Mouse (Mus musculus) cerebellum, adult 9-11 months (tissue): ENCODE data around the gene Arpin.

Source experiments
- DNase-seq: peaks from one replicate; pipeline ENCODE4 v3.0.0; 2022

Arpin gene

DNA sequence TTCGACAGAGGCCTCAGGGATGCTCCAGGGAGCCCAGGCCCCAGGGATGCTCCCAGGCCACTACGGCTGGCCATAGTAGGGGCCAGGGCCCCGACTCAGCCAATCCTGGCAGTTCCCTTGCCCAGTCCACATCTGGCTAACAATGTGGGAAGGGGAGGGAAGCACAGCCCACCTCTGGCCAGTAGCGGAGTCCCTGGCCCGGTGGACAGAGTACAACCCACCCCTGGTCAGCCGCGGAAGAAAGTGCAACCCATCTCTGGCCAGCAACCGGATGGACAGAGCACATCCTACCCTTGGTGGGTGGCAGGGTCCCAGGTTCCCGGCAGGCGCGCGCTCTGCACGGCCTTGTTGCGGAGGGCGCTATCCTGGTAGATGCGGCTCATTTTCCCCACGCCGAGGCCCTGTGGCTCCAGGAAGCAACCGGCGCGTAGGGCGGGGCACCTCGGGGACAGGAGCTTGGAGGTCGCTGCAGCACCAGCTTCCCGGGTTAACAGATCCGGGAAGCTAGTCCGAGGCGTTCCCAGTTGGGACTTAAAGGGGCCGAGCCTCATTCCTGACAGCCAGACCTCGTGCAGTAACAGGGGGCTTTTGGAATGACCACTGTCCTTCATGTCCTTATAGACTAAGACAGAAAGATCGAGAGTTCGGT, at the start of gene Arpin:
Gene Arpin (minus strand): TSS at position 498 of the 649 bp plus-strand sequence.
- peak; percentile 80 for DNase-seq

GRCm38 (mm10) chr7:79975316-79975715, 40.2 kb upstream of the Arpin start:
- no peak for DNase-seq

- DNase-seq: no peak
These were observed 37.0 kb upstream of the Arpin start for GRCm38 (mm10) chr7:79972195-79972594.

DNA sequence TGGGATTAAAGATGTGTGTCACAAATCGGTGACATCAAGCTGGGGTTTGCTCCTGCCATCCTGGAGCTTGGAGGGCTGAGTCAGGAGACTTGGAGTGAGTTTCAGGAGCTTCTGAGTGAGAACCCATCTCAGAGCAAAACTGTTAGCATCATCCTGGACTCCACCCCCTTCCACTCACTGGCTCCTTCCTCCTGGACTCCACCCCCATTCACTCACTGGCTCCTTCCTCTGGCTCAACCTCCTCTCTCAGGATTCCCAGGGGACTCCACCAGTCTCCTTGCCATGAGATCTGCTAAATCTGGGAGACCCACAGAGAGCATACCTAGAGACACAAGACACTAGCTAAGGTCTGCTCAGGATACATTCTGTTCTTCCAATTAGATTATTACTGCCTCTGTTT, 35.2 kb upstream of the Arpin start:
- no peak for DNase-seq

GRCm38 (mm10) chr7:79968326-79968725, 33.2 kb upstream of the Arpin start:
- DNase-seq: no peak

GRCm38 (mm10) chr7:79961600-79961999, 26.4 kb upstream of the Arpin start:
- no peak for DNase-seq

GRCm38 (mm10) chr7:79956131-79956530, 21.0 kb upstream of the Arpin start:
- no peak for DNase-seq

GRCm38 (mm10) chr7:79954890-79955289, 19.7 kb upstream of the Arpin start:
- no peak for DNase-seq

DNA sequence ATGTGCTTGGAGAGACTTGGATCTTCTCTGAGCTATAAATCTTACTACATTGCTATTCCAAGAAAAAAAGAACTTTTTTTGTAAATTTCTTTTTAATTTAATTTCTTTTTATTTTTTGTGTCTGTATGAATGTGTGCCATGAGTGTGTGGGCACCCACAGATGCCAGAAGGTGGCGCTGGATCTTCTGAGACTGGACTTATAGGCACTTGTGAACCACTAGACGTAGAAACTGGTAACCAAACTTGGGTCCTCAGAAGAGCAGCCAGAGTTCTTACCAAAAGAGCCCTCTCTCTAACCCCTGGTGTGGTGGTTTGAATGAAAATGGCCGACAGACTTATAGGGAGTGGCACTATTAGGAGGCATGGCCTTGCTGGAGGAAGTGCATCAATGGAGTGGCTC, 15.9 kb upstream of the Arpin start:
- no peak for DNase-seq

DNA sequence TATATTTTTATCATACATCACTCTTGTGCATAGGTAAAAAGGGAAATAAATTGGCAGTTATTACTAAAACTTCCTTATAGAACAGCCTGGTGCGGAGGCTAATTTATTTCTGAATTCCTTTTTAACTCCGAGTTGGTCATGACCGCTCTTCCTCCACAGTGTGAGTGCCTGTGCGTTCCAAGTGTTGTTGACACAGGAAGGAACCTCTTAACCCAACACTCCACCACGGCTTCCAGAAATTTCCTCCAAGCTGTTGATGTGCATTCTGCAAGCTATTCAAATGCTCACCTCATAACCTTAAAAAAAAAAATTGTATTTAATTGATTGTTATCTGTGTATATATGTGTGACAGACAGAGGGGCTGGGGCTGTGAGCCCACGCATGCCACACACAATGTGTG, 15.1 kb upstream of the Arpin start:
- no peak for DNase-seq

DNA sequence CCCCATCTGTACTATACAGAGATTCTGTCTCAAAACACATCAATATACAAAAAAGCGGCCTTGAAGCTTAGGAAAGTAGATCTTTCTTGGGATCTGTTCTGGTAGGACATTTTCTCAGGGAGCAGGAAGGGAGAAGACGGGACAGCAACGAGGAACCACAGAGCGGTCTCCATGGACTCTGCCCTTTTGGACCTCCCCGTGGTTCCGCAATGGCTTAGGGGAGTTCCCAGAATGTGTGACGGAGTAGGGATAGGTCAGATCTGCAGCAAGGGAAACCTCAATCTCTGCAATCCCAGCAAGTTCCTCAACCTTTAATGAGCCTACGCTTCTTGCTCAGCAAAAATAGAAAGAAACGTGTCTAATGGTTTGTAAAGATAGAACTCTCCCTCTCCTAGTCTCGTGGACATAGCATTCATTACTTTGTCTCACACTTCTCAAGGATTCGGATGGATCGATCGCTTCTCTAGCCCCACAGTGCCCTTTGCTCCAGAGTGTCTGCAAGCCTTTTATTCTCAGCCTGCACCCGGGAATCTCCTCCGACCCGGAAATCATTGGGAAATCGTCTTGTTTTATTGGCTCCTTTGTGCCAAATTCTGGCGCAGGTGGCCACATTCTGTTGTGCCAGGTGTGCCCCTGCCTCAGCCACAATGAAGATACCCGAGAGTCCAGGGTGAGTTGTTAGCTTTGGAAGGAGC, 499 bp upstream of the Arpin start:
- peak; percentile 45 for DNase-seq

DNA sequence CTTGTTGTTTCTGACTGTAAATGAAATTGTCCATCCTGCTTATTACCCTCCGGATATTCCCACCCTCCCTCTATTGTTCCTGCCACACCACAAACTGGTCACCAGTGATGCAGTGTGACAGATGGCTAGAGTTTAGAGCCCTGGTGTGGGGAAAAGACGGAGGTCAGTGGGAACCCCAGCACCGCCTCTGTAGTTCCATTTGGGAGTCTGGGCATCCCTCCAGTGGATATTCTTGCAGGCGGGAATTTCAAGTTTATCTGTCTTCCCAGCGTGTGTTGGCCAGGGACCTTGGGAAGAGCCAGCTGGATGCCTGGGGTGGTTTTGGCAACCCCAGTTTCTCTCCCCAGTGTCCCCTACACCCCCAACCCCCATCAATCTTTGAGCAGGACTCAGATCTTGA, 698 bp downstream of the Arpin start:
- DNase-seq: peak; percentile 75

- DNase-seq: peak; percentile 24
These were observed 6.6 kb downstream of the Arpin start for GRCm38 (mm10) chr7:79928516-79929052.

DNA sequence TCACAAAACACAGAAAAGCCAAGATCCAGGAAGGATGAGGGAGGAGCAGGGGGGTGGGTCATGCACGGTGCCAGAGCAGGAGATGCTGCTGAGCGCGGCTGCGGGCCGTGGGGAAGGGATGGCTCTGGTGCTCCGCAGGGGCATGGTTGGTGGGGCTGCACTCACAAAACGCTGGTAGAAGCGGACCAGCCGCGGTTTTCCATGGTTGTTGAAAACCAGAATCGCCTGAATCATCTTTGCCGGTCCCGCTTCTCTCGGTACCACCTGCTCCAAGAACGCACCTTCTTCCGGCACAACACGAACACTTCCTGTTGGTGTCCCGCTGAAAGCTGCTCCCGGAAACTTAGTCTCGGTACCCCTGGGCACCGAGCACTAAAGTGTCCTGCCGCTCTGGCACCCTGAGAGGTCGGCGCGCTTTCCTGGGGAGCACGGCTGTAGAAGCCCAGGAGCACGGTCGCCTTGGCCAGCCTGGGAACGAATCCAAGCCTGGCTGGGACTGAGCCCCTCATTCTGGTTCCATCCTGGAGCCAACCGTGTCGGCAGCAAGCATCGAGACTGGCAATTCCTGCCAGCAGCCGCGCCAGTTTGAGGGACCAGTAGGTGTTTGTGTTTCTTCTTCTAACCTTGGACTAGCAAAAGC, 14.7 kb downstream of the Arpin start, which contains the start of gene Ap3s2:
Gene Ap3s2 (minus strand): TSS at position 306 of the 640 bp plus-strand sequence.
- DNase-seq: peak; percentile 90

DNA sequence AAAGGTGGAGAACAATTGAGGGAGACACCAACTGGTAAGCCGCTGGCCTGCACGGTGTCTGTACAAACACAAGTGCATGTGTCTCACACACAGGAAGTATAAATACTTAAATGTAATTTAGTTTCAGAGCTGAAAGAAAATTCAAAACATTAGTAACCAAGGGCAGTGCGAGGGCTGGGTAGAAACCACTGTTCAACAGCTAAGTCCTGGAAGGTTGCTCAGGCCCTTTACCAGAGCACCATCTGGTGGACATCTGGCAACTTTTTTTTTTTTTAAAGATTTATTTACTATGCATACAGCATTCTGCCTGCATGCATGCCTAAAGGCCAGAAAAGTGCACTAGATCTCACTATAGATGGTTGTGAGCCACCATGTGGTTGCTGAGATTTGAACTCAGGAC, 20.6 kb downstream of the Arpin start:
- no peak for DNase-seq

GRCm38 (mm10) chr7:79907356-79907755, 27.8 kb downstream of the Arpin start:
- DNase-seq: no peak

DNA sequence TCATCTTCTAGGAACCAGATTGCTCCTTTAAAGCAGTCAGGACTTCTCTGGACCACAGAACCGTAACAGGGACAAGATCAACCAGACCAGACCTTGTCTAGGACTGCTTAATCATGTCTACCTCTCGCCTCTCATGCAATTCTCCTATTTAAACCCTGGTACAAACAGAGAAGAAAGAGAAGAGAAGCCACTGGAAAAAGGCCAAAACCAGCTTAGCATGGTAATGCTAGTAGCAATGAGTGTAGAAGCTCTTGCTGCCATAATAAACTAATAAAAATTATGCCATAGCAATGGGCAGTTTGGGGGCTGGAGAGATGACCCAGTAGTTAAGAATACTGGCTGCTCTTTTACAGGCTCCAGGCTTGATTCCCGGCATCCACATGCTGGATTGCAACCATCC, 28.2 kb downstream of the Arpin start:
- DNase-seq: no peak

- DNase-seq: no peak
These were observed 30.0 kb downstream of the Arpin start for GRCm38 (mm10) chr7:79905193-79905592.

DNA sequence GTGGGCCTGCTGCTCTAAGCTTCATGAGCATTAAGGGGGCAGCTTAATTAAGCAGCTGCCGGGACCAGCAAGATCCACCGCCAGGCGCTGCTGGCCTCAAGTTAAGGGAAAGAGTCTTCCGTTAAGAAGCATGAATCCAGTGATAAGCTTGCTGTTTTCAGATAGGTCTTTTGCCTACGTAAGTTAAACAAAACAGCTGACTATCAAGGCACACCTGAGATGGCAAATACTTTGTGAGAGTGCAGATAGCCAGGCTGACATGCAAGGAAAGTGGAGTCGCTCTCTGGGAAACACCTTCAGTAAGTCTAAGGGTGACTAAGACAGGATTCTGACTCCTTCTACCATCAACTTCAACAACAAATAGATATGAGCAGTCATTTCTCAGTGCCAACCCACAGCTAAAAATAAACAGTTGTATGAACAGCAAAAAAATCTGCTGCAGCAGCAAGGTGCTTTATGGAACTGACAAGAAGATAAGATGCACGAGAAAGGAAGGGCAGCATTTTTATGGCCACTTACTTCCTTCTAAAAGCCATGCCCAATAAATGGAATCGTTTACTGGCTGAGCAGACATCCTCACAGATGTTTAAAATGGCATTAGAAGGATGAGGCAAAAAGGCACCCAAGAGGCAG, 31.9 kb downstream of the Arpin start:
- no peak for DNase-seq

DNA sequence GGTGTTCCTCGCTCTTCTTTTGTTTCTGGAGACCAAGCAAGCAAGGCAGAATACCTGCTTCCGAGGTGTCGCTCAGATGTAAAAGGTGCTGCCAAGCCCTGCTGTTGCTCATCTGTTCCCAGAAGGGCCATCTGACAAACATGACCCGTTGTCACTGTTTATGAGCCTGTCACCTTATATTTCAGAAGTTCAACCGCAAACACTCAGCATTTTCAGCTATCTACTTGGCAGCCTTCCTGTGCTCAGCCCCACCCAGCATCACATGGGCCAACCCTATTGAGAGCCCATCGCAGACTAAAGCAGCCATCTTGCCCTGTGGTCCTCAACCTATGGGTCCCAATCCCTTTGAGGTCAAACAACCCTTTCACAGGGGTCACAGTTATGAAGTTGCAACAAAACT, 34.4 kb downstream of the Arpin start:
- no peak for DNase-seq

DNA sequence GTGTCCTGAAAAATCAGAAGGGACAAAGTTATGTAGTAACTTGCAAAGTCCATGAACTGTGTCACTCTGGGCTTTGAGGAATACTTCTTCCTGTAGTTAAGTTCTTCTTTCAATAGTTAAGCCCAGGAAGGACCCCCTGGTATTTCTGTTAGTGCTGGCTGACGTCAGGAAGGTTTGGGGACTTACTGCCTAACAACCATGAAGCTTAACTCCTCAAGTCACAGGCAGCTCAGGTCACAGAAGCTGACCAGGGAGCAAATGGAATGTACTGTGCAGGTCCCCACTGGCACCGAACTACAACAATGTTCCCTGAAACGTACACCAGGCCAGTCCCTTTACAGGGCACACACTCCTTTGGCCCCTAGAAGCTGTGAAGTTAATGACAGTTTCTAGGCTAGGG, 39.9 kb downstream of the Arpin start:
- no peak for DNase-seq

DNA sequence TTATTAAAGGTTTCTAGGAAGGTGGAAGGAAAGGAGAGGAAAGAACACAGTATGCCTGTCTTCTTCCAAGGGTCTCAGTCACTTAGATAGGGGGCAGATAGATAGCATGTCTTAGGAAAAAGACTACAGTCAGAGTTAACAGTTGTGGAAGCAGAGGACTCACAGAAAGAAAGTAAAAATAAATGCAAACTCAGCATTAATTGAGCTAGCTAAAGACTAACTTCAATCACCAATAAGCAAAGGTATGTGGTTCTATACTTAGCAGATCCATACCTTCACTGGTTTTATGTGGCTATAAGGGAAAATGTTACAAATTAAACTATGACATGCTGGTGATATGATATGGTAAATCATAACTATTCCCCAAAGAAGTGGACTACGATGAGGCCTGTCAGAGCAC, 40.4 kb downstream of the Arpin start:
- no peak for DNase-seq
